In the genomic region with DNA sequence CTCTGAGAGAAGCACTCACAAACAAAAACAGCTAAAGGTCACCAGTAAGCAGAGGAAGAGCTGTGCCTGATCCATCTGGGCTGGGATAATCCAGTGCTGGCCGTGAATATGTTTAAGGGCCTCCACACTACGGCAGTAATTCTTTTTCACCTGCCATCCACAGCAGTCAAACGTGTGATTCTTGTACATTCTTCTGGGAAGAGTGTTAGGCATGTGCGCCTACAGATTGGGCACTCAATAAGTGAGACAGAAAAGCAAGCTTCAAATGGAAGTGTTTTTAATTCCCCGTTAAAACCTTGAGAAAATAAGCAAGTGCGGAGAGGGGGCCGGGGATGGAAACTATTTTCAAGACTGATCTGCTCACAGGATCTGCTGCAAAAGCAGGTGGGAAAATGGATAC, we compare ENCODE assay signal across 19 mouse cellular contexts.
"Had no signal": no experiment of that assay in that cellular context is flagged by ENCODE, and none has a peak within 500 bp of the region (broad histone marks: within the 10 kb centered on the region; RNA-seq: fewer than 3 reads in every experiment).

No protein-coding gene starts in this region.

- H3K4me2 ChIP-seq: limb, embryonic 13.5 days; liver, embryonic 13.5 days had no signal

- H3K4me3 ChIP-seq: layer of hippocampus, adult 2 months; limb, embryonic 13.5 days; liver, embryonic 13.5 days had no signal

- H3K9ac ChIP-seq: limb, embryonic 13.5 days; liver, embryonic 13.5 days had no signal

- H3K36me3 ChIP-seq: limb, embryonic 13.5 days; liver, embryonic 13.5 days had no signal

- H3K27me3 ChIP-seq: limb, embryonic 13.5 days; liver, embryonic 13.5 days had no signal

- ATAC-seq: intestine, embryonic 16.5 days had no signal

- H3K27ac ChIP-seq: kidney, postnatal 0 days; layer of hippocampus, adult 2 months; limb, embryonic 13.5 days; liver, embryonic 13.5 days; stomach, postnatal 0 days had no signal

- H3K4me1 ChIP-seq: liver, embryonic 13.5 days had no signal

- DNase-seq: kidney, adult 18-20 months; kidney, adult 9 months; kidney, postnatal 25 days; layer of hippocampus, adult 9-11 months; liver; liver, embryonic 13.5 days; lung, adult 2 months; lung, postnatal 14 days; lung, postnatal 4 days; midbrain, embryonic 14.5 days; retina, postnatal 1 day; thymus, adult 2 months; thymus, postnatal 14 days; thymus, postnatal 4 days had no signal

- H3K9me3 ChIP-seq: limb, embryonic 13.5 days; liver, embryonic 13.5 days had no signal
